Mouse (Mus musculus) intestine, embryonic 14.5 days (tissue): Measurements from ENCODE around the gene Slc7a6. TPM values are rescaled to one million over a fixed set of nuclear protein-coding genes. Genes with fewer than 3 reads are reported as not detected.

ENCODE experiments used
- ATAC-seq: fragments of 200-750 bp; cut with Nextera tagmentation; replicated peaks from 2 replicates; pipeline ENCODE4 v1.8.0; 2017; ENCODE audit warnings: low read depth, moderate number of reproducible peaks, moderate TSS enrichment, moderate library complexity; ENCODE audit not compliant: low FRiP score, low TSS enrichment
- DNase-seq: peaks from one replicate; pipeline ENCODE4 v3.0.0-alpha.2; 2018; ENCODE audit warnings: low spot score
- H3K27ac ChIP-seq: fragments of 300-500 bp; sonication (generic); 2 replicates; pipeline ENCODE4 v1.5.1; 2014; ENCODE audit warnings: low read depth, mild to moderate bottlenecking, control low read depth
- H3K27me3 ChIP-seq: fragments of 300-500 bp; sonication (generic); replicated peaks from 2 replicates; pipeline ENCODE4 v1.6.1; 2014; ENCODE audit warnings: low read length, control low read depth; ENCODE audit not compliant: control insufficient read depth, insufficient read depth
- H3K36me3 ChIP-seq: fragments of 300-500 bp; sonication (generic); 2 replicates; pipeline ENCODE4 v1.6.1; 2014; ENCODE audit warnings: low read length, control low read depth; ENCODE audit not compliant: control insufficient read depth, insufficient read depth
- H3K4me1 ChIP-seq: fragments of 300-500 bp; sonication (generic); replicated peaks from 2 replicates; pipeline ENCODE4 v1.6.1; 2014; ENCODE audit warnings: low read length, control low read depth, mixed read lengths; ENCODE audit not compliant: control insufficient read depth, insufficient read depth
- H3K4me2 ChIP-seq: fragments of 300-500 bp; sonication (generic); 2 replicates; pipeline ENCODE4 v1.6.1; 2014; ENCODE audit warnings: low read length
- H3K4me3 ChIP-seq: fragments of 300-500 bp; sonication (generic); 2 replicates; pipeline ENCODE4 v1.5.1; 2014; ENCODE audit warnings: low read depth, low read length, control low read depth, mixed read lengths
- H3K9ac ChIP-seq: fragments of 300-500 bp; sonication (generic); 2 replicates; pipeline ENCODE4 v1.6.1; 2014; ENCODE audit warnings: mild to moderate bottlenecking, low read length
- H3K9me3 ChIP-seq: fragments of 300-500 bp; sonication (generic); 2 replicates; pipeline ENCODE4 v1.6.1; 2016; ENCODE audit warnings: low read length, control low read depth; ENCODE audit not compliant: control insufficient read depth
- WGBS: fragments of 180-500 bp; shearing (Covaris S2); extraction: QIAGEN DNeasy Blood & Tissue Kit; methylation state at CpG from one replicate; pipeline ENCODE4 v1.1.7; 2014; 5-methylcytosine and 5-hydroxymethylcytosine counted together
- polyA plus RNA-seq: library from polyadenylated mRNA; unstranded; fragments of >200 nt; fragmentation: Nextera tagmentation; extraction: Ambion mirVana; gene quantifications from 2 replicates; pipeline ENCODE4 v1.2.1, GENCODE M21; 2014

Slc7a6 gene
- polyA plus RNA-seq, 1 experiment from 2014 or later = 68.9 TPM

DNA sequence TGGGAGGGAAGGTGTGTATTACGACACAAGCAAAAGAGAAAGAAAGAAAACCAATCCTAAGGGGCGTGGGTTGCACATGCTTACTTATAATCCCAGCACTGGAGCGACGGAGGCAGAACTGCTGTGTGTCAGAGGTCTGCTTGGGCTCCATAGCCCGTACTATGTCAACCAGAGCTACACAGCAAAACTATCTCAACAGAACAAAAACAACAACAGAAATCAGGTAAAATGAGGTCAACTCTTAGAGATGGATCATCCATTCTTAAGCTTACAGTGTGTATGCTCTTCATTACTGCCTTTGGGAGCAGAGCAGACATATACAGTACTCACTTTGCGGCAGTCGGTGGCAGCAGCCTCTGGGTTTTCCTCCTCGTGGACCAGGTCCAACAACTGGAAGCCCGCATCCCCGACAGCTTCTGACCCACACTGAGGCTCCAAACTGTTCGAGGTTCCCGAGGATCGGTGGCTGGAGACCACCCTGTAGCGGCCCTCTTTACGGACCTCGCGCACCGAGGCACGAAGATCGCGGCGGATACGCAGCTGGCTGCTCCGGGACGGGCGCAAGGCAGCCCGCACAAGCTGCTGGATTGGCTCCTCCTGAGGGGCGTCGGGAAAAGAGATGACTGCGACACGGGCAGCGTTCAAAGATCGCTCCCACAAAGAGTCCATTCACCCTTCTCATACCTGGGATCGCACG lies 41.5 kb downstream of the Slc7a6 start:
- Histone ChIP-seq H3K27ac (peak overlapping the region; percentile 90), H3K4me3 (peak overlapping the region; percentile 96), H3K4me1 (peaks cover 11% of the 10 kb centered on the region), H3K27me3 (no peaks in the 10 kb centered on the region), H3K36me3 (peaks cover 52% of the 10 kb centered on the region), H3K9me3 (no peaks in the 10 kb centered on the region), H3K9ac (peak overlapping the region; percentile 93), H3K4me2 (peak overlapping the region; percentile 84)
- ATAC-seq (peak; percentile 41), DNase-seq (peak; percentile 58)
- 1% methylated on average over 32 of the region's 35 CpGs for WGBS

GRCm38 (mm10) chr8:106210821-106211345 lies 42.2 kb downstream of the Slc7a6 start, which contains the start of the genes Slc7a6os and Prmt7:
TSS of gene Slc7a6os (minus strand) at chr8:106210935.
TSS of gene Prmt7 (plus strand) at chr8:106210936.
- Histone ChIP-seq H3K36me3 (peaks cover 51% of the 10 kb centered on the region), H3K27me3 (no peaks in the 10 kb centered on the region), H3K4me1 (peaks cover 11% of the 10 kb centered on the region), H3K27ac (peak within 1 kb of the TSS; percentile 90), H3K9me3 (no peaks in the 10 kb centered on the region), H3K4me3 (peak within 1 kb of the TSS; percentile 96), H3K4me2 (peak within 1 kb of the TSS; percentile 84), H3K9ac (peak within 1 kb of the TSS; percentile 93)
- peak; percentile 98 for ATAC-seq
- WGBS = under 1% methylated on average over 52 of the region's 52 CpGs
- DNase-seq = peak; percentile 96

- Histone ChIP-seq H3K27ac (peak overlapping the region; percentile 90), H3K36me3 (peaks cover 51% of the 10 kb centered on the region), H3K9ac (peak overlapping the region; percentile 93), H3K4me3 (peak overlapping the region; percentile 96), H3K4me1 (peaks cover 11% of the 10 kb centered on the region), H3K4me2 (peak overlapping the region; percentile 84), H3K27me3 (no peaks in the 10 kb centered on the region), H3K9me3 (no peaks in the 10 kb centered on the region)
- DNase-seq (no peak), ATAC-seq (no peak)
- 6% methylated on average over 13 of the region's 13 CpGs for WGBS
Observed at GRCm38 (mm10) chr8:106211421-106211820, 42.8 kb downstream of the Slc7a6 start.

- Histone ChIP-seq H3K9me3 (no peaks in the 10 kb centered on the region), H3K36me3 (peaks cover 62% of the 10 kb centered on the region), H3K27ac (no peak overlapping the region), H3K4me1 (peaks cover 11% of the 10 kb centered on the region), H3K4me2 (no peak overlapping the region), H3K4me3 (no peak overlapping the region), H3K9ac (no peak overlapping the region), H3K27me3 (no peaks in the 10 kb centered on the region)
- DNase-seq = no peak
- ATAC-seq = no peak
- 97% methylated on average over 3 of the region's 3 CpGs for WGBS
Observed at GRCm38 (mm10) chr8:106213959-106214358, 45.3 kb downstream of the Slc7a6 start.

DNA sequence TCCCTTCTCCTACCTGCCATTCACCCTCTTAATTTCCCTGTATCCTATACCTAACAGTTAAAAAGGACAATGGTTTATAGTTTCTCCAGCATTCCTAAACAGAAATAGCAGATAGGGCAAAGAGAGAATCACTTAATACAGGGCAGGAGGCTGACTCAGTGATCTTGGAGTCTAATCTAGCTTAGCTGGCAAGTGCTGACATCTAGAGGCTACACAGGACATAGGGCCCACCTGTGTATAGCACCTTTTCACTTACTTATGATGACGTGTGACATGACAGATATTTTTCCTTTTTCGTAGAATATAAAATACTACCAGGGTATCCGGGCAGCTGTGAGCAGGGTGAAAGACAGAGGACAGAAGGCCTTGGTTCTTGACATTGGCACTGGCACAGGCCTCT lies 51.0 kb downstream of the Slc7a6 start:
- H3K36me3 ChIP-seq = peaks cover 92% of the 10 kb centered on the region
- no peak for ATAC-seq

DNA sequence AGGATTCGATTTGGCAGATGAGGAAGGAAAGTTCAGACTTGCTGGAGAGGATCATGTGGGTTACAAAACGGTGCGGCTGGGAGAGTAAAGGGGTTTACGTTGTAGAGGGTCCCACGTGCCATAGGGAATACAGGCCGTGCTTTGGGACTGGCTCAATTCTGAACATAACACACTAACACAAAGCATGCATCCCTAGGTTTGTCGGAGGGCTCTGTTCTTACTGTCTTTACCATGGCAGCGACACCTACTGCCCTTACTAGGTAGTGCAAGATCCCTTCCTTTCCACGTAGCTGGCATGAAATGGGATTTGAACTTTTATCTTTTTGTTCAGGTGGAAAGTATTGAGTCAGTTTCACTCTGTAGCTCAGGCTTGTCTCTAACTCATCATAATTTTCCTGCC lies 57.9 kb downstream of the Slc7a6 start:
- no peak overlapping the region for H3K4me3 ChIP-seq
- H3K4me2 ChIP-seq = no peak overlapping the region
- no peaks in the 10 kb centered on the region for H3K9me3 ChIP-seq
- no peaks in the 10 kb centered on the region for H3K27me3 ChIP-seq
- H3K4me1 ChIP-seq = no peaks in the 10 kb centered on the region
- ATAC-seq = 0 out of 2 replicates have a peak, but pooled peaks have one; percentile 8
- peak; percentile 76 for DNase-seq
- H3K9ac ChIP-seq = no peak overlapping the region
- no peak overlapping the region for H3K27ac ChIP-seq
- 40% methylated on average over 9 of the region's 9 CpGs for WGBS
- H3K36me3 ChIP-seq = peaks cover 81% of the 10 kb centered on the region

More for the DNA sequence above, 51.0 kb downstream of the Slc7a6 start:
- H3K4me2 ChIP-seq = no peak overlapping the region
- no peaks in the 10 kb centered on the region for H3K4me1 ChIP-seq
- H3K9me3 ChIP-seq = no peaks in the 10 kb centered on the region
- H3K9ac ChIP-seq = no peak overlapping the region
- no peaks in the 10 kb centered on the region for H3K27me3 ChIP-seq
- DNase-seq = no peak
- WGBS = 83% methylated on average over 3 of the region's 3 CpGs
- no peak overlapping the region for H3K4me3 ChIP-seq
- no peak overlapping the region for H3K27ac ChIP-seq

GRCm38 (mm10) chr8:106231536-106231935 lies 62.9 kb downstream of the Slc7a6 start:
- Histone ChIP-seq H3K4me3 (no peak overlapping the region), H3K36me3 (peaks cover 67% of the 10 kb centered on the region), H3K4me1 (no peaks in the 10 kb centered on the region), H3K9me3 (no peaks in the 10 kb centered on the region), H3K9ac (no peak overlapping the region), H3K27ac (no peak overlapping the region), H3K4me2 (no peak overlapping the region), H3K27me3 (no peaks in the 10 kb centered on the region)
- DNase-seq = no peak
- ATAC-seq = no peak
- 88% methylated on average over 7 of the region's 7 CpGs for WGBS

DNA sequence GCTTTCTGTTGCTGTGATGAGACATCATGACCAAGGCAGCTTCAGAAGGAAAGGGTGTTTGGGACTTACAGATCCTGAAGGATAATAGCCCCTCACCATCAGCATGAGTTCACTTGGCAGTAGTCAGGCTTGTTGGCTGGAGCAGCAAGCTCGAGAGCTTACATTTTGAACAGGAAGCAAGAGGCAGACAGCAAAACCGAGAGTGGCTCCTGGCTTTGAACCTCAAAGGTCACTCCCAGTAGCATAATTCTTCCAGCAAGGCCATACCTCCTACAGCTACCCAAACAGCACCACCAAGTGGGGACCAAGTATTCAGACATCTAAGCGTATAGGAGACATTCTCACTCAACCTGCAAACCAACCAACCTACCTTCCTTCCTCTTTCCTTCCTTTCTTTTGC lies 64.1 kb downstream of the Slc7a6 start:
- ATAC-seq (no peak), DNase-seq (no peak)
- H3K36me3 ChIP-seq = peaks cover 71% of the 10 kb centered on the region
- H3K9ac ChIP-seq = no peak overlapping the region
- no peak overlapping the region for H3K27ac ChIP-seq
- no peak overlapping the region for H3K4me3 ChIP-seq
- no peaks in the 10 kb centered on the region for H3K9me3 ChIP-seq
- H3K4me2 ChIP-seq = no peak overlapping the region
- H3K4me1 ChIP-seq = no peaks in the 10 kb centered on the region
- WGBS = 71% methylated on average over 3 of the region's 3 CpGs
- H3K27me3 ChIP-seq = no peaks in the 10 kb centered on the region
